Mouse (Mus musculus): ENCODE measurements at regions not wholly inside any gene's neighbourhood (a gene's known extent, or its start where the extent isn't known, plus 50 kb on each side); places are given as distances from the start of the nearest gene placed in this dataset.

GRCm38 (mm10) chr13:84438444-84438766 is 216.3 kb downstream of the Tmem161b start:
- 47% methylated on average over 2 of the region's 2 CpGs for whole genome bisulfite sequencing (ENCODE audit: insufficient replicate concordance)
- no peak overlapping the region for H3K4me3 ChIP-seq (ENCODE audit: insufficient read depth in 1 of 2, low read depth in 2 of 2, low read length in 2 of 2)
- ATAC-seq (ENCODE audit: insufficient read depth) (no peak), DNase-seq (ENCODE audit: low read depth in 3 of 3, low spot score in 3 of 3) (no peak)
- H3K9me3 ChIP-seq (ENCODE audit: control insufficient read depth, low read length) = no peaks in the 10 kb centered on the region
- H3K4me2 ChIP-seq (ENCODE audit: low read depth) = no peak overlapping the region
- H3K4me1 ChIP-seq (replicated peaks; ENCODE audit: control insufficient read depth in 2 of 2, insufficient read depth in 2 of 2, low read length in 1 of 2) = no peaks in the 10 kb centered on the region
- no peaks in the 10 kb centered on the region for H3K27me3 ChIP-seq (ENCODE audit: control insufficient read depth, insufficient read depth, low read length)
- TF ChIP-seq EP300 (IDR thresholded peaks at IDR 0.05; ENCODE audit: low read depth) = no peak
- no peak for TF ChIP-seq CTCF (IDR thresholded peaks at IDR 0.05; ENCODE audit: low read depth)
- no peaks in the 10 kb centered on the region for H3K36me3 ChIP-seq (replicated peaks; ENCODE audit: control insufficient read depth, insufficient read depth, low read depth)
- H3K27ac ChIP-seq = no peak overlapping the region
- H3K9ac ChIP-seq (replicated peaks) = no peak overlapping the region

- no peak for ATAC-seq (ENCODE audit: insufficient read depth)
- no peaks in the 10 kb centered on the region for H3K4me1 ChIP-seq (replicated peaks; ENCODE audit: control insufficient read depth in 2 of 2, insufficient read depth in 2 of 2, low read length in 1 of 2)
- H3K27me3 ChIP-seq (ENCODE audit: control insufficient read depth, insufficient read depth, low read length) = no peaks in the 10 kb centered on the region
- H3K9ac ChIP-seq (replicated peaks) = no peak overlapping the region
- H3K36me3 ChIP-seq (replicated peaks; ENCODE audit: control insufficient read depth, insufficient read depth, low read depth) = no peaks in the 10 kb centered on the region
- 67% methylated on average over 2 of the region's 2 CpGs for WGBS (ENCODE audit: insufficient replicate concordance)
- H3K4me2 ChIP-seq (ENCODE audit: low read depth) = no peak overlapping the region
- DNase-seq (ENCODE audit: low read depth in 3 of 3, low spot score in 3 of 3) = no peak
- H3K9me3 ChIP-seq (ENCODE audit: control insufficient read depth, low read length) = no peaks in the 10 kb centered on the region
- no peak for TF ChIP-seq EP300 (IDR thresholded peaks at IDR 0.05; ENCODE audit: low read depth)
- no peak for TF ChIP-seq CTCF (IDR thresholded peaks at IDR 0.05; ENCODE audit: low read depth)
- H3K4me3 ChIP-seq (ENCODE audit: insufficient read depth in 1 of 2, low read depth in 2 of 2, low read length in 2 of 2) = no peak overlapping the region
- H3K27ac ChIP-seq = no peak overlapping the region
Measured at GRCm38 (mm10) chr13:84448514-84448913, 226.4 kb downstream of the Tmem161b start.

- H3K4me2 ChIP-seq (ENCODE audit: low read depth) = no peak overlapping the region
- TF ChIP-seq EP300 (IDR thresholded peaks at IDR 0.05; ENCODE audit: low read depth) (no peak), CTCF (IDR thresholded peaks at IDR 0.05; ENCODE audit: low read depth) (no peak)
- no peaks in the 10 kb centered on the region for H3K36me3 ChIP-seq (replicated peaks; ENCODE audit: control insufficient read depth, insufficient read depth, low read depth)
- no peak overlapping the region for H3K4me3 ChIP-seq (ENCODE audit: insufficient read depth in 1 of 2, low read depth in 2 of 2, low read length in 2 of 2)
- no peak overlapping the region for H3K27ac ChIP-seq
- no peak overlapping the region for H3K9ac ChIP-seq (replicated peaks)
- DNase-seq (ENCODE audit: low read depth in 3 of 3, low spot score in 3 of 3) = no peak
- H3K9me3 ChIP-seq (ENCODE audit: control insufficient read depth, low read length) = no peaks in the 10 kb centered on the region
- no peaks in the 10 kb centered on the region for H3K27me3 ChIP-seq (ENCODE audit: control insufficient read depth, insufficient read depth, low read length)
- WGBS (ENCODE audit: insufficient replicate concordance) = 35% methylated on average over 6 of the region's 6 CpGs
- no peak for ATAC-seq (ENCODE audit: insufficient read depth)
- no peaks in the 10 kb centered on the region for H3K4me1 ChIP-seq (replicated peaks; ENCODE audit: control insufficient read depth in 2 of 2, insufficient read depth in 2 of 2, low read length in 1 of 2)
Measured at GRCm38 (mm10) chr13:84449001-84449551, 227.0 kb downstream of the Tmem161b start.
